Mouse (Mus musculus): Measurements from ENCODE around the gene Dab2ip. TPM values are rescaled to one million over a fixed set of nuclear protein-coding genes. Genes with fewer than 3 reads are reported as not detected.

Gene Dab2ip
- total and polyA plus RNA-seq, 2 experiments = 4.1 to 8.4 TPM

DNA sequence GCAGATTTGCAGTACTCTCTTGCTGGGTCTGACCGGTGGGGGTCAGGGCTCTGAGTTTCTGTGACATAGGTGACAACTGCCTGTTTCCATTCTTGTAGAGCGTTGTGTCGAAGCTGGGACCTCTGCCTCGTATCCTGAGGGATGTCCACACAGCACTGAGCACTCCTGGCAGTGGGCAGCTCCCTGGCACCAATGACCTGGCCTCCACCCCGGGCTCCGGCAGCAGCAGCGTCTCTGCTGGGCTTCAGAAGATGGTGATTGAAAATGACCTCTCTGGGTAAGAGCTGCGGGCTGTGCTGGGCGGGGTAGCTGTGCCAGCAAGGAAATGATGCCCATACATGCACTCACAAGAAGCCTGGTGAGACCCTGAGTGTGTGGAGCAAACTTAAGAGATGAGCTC is 160.6 kb downstream of the Dab2ip start:
- H3K4me1 ChIP-seq (ENCODE audit: control insufficient read depth, insufficient read depth, low read length) = no peaks in the 10 kb centered on the region
- DNase-seq (ENCODE audit: extremely low read depth, low read depth, low spot score) = no peak
- no peak overlapping the region for H3K9ac ChIP-seq (ENCODE audit: low read depth, low read length)
- H3K4me3 ChIP-seq (ENCODE audit: insufficient read depth, low read depth, low read length) = no peak overlapping the region
- H3K36me3 ChIP-seq (ENCODE audit: control insufficient read depth, insufficient read depth, low read length) = peaks cover 4% of the 10 kb centered on the region; the same call in 1 of the 2 replicates
- no peak overlapping the region for H3K27ac ChIP-seq (replicated peaks; ENCODE audit: insufficient read depth, low read depth, low read length)
- 0 out of 2 replicates have a peak, but pooled peaks cover 4% of the 10 kb centered on the region for H3K79me2 ChIP-seq (ENCODE audit: control insufficient read depth, insufficient read depth, low read length)
- TF ChIP-seq CTCF (IDR thresholded peaks at IDR 0.05; ENCODE audit: low read depth, low read length) (no peak), POLR2A (IDR thresholded peaks at IDR 0.05; ENCODE audit: extremely low read depth, insufficient read depth, low read length) (no peak)
- WGBS = 96% methylated on average over 9 of the region's 9 CpGs
- no peaks in the 10 kb centered on the region for H3K27me3 ChIP-seq (ENCODE audit: control insufficient read depth, insufficient read depth, low read length)

GRCm38 (mm10) chr2:35719230-35720005 is 161.4 kb downstream of the Dab2ip start:
- Histone ChIP-seq H3K27ac (replicated peaks; ENCODE audit: insufficient read depth, low read depth, low read length) (no peak overlapping the region), H3K36me3 (ENCODE audit: control insufficient read depth, insufficient read depth, low read length) (peaks cover 4% of the 10 kb centered on the region; the same call in 1 of the 2 replicates), H3K79me2 (ENCODE audit: control insufficient read depth, insufficient read depth, low read length) (0 out of 2 replicates have a peak, but pooled peaks cover 4% of the 10 kb centered on the region), H3K4me3 (ENCODE audit: insufficient read depth, low read depth, low read length) (no peak overlapping the region), H3K4me1 (ENCODE audit: control insufficient read depth, insufficient read depth, low read length) (no peaks in the 10 kb centered on the region), H3K9ac (ENCODE audit: low read depth, low read length) (no peak overlapping the region), H3K27me3 (ENCODE audit: control insufficient read depth, insufficient read depth, low read length) (no peaks in the 10 kb centered on the region)
- TF ChIP-seq POLR2A (IDR thresholded peaks at IDR 0.05; ENCODE audit: extremely low read depth, insufficient read depth, low read length) (no peak), CTCF (IDR thresholded peaks at IDR 0.05; ENCODE audit: low read depth, low read length) (no peak)
- DNase-seq (ENCODE audit: extremely low read depth, low read depth, low spot score) = no peak
- 93% methylated on average over 12 of the region's 12 CpGs for WGBS

- H3K4me1 ChIP-seq (ENCODE audit: control insufficient read depth, insufficient read depth, low read length) = no peaks in the 10 kb centered on the region
- WGBS = 99% methylated on average over 12 of the region's 12 CpGs
- H3K79me2 ChIP-seq (ENCODE audit: control insufficient read depth, insufficient read depth, low read length) = 0 out of 2 replicates have a peak, but pooled peaks cover 4% of the 10 kb centered on the region
- no peak overlapping the region for H3K4me3 ChIP-seq (ENCODE audit: insufficient read depth, low read depth, low read length)
- H3K27me3 ChIP-seq (ENCODE audit: control insufficient read depth, insufficient read depth, low read length) = no peaks in the 10 kb centered on the region
- H3K27ac ChIP-seq (replicated peaks; ENCODE audit: insufficient read depth, low read depth, low read length) = no peak overlapping the region
- peaks cover 4% of the 10 kb centered on the region; the same call in 1 of the 2 replicates for H3K36me3 ChIP-seq (ENCODE audit: control insufficient read depth, insufficient read depth, low read length)
- H3K9ac ChIP-seq (ENCODE audit: low read depth, low read length) = no peak overlapping the region
- no peak for DNase-seq (ENCODE audit: extremely low read depth, low read depth, low spot score)
- no peak for TF ChIP-seq CTCF (IDR thresholded peaks at IDR 0.05; ENCODE audit: low read depth, low read length)
- TF ChIP-seq POLR2A (IDR thresholded peaks at IDR 0.05; ENCODE audit: extremely low read depth, insufficient read depth, low read length) = no peak
Measured at GRCm38 (mm10) chr2:35720104-35720503, 162.0 kb downstream of the Dab2ip start.

DNA sequence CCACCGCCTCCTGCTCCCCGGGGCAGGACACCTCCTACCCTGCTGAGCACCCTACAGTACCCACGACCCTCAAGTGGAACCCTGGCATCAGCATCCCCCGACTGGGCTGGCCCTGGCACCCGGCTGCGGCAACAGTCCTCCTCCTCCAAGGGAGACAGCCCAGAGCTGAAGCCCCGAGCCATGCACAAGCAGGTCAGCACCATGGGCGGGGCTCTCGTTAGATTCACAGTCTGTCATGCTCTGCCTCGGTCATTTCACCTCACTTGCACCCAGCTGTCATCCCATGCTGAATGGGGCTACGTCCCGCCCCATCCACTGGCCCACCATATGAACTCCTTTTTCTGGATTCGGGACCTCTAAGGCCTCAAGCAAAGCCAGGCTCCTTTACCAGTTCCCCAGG is 162.5 kb downstream of the Dab2ip start:
- WGBS = 97% methylated on average over 13 of the region's 13 CpGs
- no peak for DNase-seq (ENCODE audit: extremely low read depth, low read depth, low spot score)
- no peak for TF ChIP-seq POLR2A (IDR thresholded peaks at IDR 0.05; ENCODE audit: extremely low read depth, insufficient read depth, low read length)
- no peak for TF ChIP-seq CTCF (IDR thresholded peaks at IDR 0.05; ENCODE audit: low read depth, low read length)
- H3K27me3 ChIP-seq (ENCODE audit: control insufficient read depth, insufficient read depth, low read length) = no peaks in the 10 kb centered on the region
- peaks cover 4% of the 10 kb centered on the region; the same call in 1 of the 2 replicates for H3K36me3 ChIP-seq (ENCODE audit: control insufficient read depth, insufficient read depth, low read length)
- H3K79me2 ChIP-seq (ENCODE audit: control insufficient read depth, insufficient read depth, low read length) = 0 out of 2 replicates have a peak, but pooled peaks cover 4% of the 10 kb centered on the region
- H3K4me1 ChIP-seq (ENCODE audit: control insufficient read depth, insufficient read depth, low read length) = no peaks in the 10 kb centered on the region
- H3K9ac ChIP-seq (ENCODE audit: low read depth, low read length) = no peak overlapping the region
- H3K4me3 ChIP-seq (ENCODE audit: insufficient read depth, low read depth, low read length) = no peak overlapping the region
- H3K27ac ChIP-seq (replicated peaks; ENCODE audit: insufficient read depth, low read depth, low read length) = no peak overlapping the region

- H3K27ac ChIP-seq (replicated peaks; ENCODE audit: insufficient read depth, low read depth, low read length) = no peak overlapping the region
- no peak for DNase-seq (ENCODE audit: extremely low read depth, low read depth, low spot score)
- no peak overlapping the region for H3K4me3 ChIP-seq (ENCODE audit: insufficient read depth, low read depth, low read length)
- H3K27me3 ChIP-seq (ENCODE audit: control insufficient read depth, insufficient read depth, low read length) = no peaks in the 10 kb centered on the region
- 0 out of 2 replicates have a peak, but pooled peaks cover 4% of the 10 kb centered on the region for H3K79me2 ChIP-seq (ENCODE audit: control insufficient read depth, insufficient read depth, low read length)
- H3K9ac ChIP-seq (ENCODE audit: low read depth, low read length) = no peak overlapping the region
- no peaks in the 10 kb centered on the region for H3K4me1 ChIP-seq (ENCODE audit: control insufficient read depth, insufficient read depth, low read length)
- no peak for TF ChIP-seq POLR2A (IDR thresholded peaks at IDR 0.05; ENCODE audit: extremely low read depth, insufficient read depth, low read length)
- no peak for TF ChIP-seq CTCF (IDR thresholded peaks at IDR 0.05; ENCODE audit: low read depth, low read length)
- H3K36me3 ChIP-seq (ENCODE audit: control insufficient read depth, insufficient read depth, low read length) = peaks cover 4% of the 10 kb centered on the region; the same call in 1 of the 2 replicates
- 98% methylated on average over 9 of the region's 9 CpGs for WGBS
Measured at GRCm38 (mm10) chr2:35720956-35721355, 162.9 kb downstream of the Dab2ip start.

DNA sequence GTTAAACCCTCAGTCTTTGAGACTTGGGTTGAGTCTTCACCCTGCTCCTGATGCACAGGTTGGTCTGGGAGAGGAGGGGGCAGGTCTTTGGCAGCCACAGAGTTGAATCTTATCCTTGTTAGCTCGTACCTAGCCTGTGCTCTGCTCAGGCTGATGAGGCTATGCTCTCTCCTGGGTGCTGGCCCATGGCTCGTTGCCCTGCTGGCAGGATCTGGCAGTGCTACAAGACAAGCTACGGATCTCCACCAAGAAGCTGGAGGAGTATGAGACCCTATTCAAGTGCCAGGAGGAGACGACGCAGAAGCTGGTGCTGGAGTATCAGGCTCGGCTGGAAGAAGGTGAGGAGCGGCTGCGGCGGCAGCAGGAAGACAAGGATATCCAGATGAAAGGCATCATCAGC is 164.8 kb downstream of the Dab2ip start:
- 94% methylated on average over 9 of the region's 9 CpGs for WGBS
- no peak overlapping the region for H3K4me3 ChIP-seq (ENCODE audit: insufficient read depth, low read depth, low read length)

More for the DNA sequence above, 164.8 kb downstream of the Dab2ip start:
- H3K27ac ChIP-seq (replicated peaks; ENCODE audit: insufficient read depth, low read depth, low read length) = no peak overlapping the region
- no peaks in the 10 kb centered on the region for H3K4me1 ChIP-seq (ENCODE audit: control insufficient read depth, insufficient read depth, low read length)
- peaks cover 6% of the 10 kb centered on the region; the same call in 1 of the 2 replicates for H3K36me3 ChIP-seq (ENCODE audit: control insufficient read depth, insufficient read depth, low read length)
- no peak for DNase-seq (ENCODE audit: extremely low read depth, low read depth, low spot score)
- H3K27me3 ChIP-seq (ENCODE audit: control insufficient read depth, insufficient read depth, low read length) = no peaks in the 10 kb centered on the region
- H3K9ac ChIP-seq (ENCODE audit: low read depth, low read length) = no peak overlapping the region
- H3K79me2 ChIP-seq (ENCODE audit: control insufficient read depth, insufficient read depth, low read length) = 0 out of 2 replicates have a peak, but pooled peaks cover 4% of the 10 kb centered on the region
- TF ChIP-seq POLR2A (IDR thresholded peaks at IDR 0.05; ENCODE audit: extremely low read depth, insufficient read depth, low read length) (no peak), CTCF (IDR thresholded peaks at IDR 0.05; ENCODE audit: low read depth, low read length) (0 out of 2 replicates have a peak, but pooled peaks have one; percentile 3)

Data from liver, adult 2 months (tissue).